Mouse (Mus musculus): Measurements from ENCODE around the gene Abca8b. TPM values are rescaled to one million over a fixed set of nuclear protein-coding genes. Genes with fewer than 3 reads are reported as not detected.

Abca8b gene
- total and polyA plus RNA-seq, 3 experiments: 0.05 TPM; not detected in 2

DNA sequence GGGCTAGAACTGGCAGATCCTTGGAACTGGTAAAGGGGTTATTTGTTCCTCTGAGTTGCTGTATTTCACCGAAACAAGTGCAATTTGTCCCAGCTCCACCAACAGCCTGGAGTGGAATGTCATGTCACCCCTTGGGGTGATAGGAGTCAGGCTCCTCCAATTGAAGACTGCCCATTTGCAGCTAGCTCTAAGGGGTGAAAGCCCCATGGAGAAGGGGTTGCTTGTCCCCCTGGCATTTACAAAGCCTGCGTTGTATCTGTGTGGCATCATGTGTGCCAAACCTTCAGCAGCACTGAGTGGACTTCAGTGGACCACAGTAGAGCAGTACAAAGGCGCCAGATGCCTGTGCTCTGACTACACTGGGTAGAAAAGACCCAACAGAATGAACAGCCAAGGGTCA, 110.1 kb downstream of the Abca8b start:
- Histone ChIP-seq H3K9me3 (replicated peaks) (peaks cover 44% of the 10 kb centered on the region), H3K4me3 (ENCODE audit: low read depth, low read length) (no peak overlapping the region), H3K27me3 (ENCODE audit: insufficient read depth, low read length) (no peaks in the 10 kb centered on the region), H3K4me1 (ENCODE audit: insufficient read depth, low read depth, low read length) (no peaks in the 10 kb centered on the region), H3K36me3 (replicated peaks) (no peaks in the 10 kb centered on the region)
- no peak for ATAC-seq (ENCODE audit: extremely low read depth, insufficient number of reproducible peaks, low FRiP score, poor library complexity, severe bottlenecking)
- DNase-seq (ENCODE audit: low spot score): no peak
- TF ChIP-seq GATA2 (IDR thresholded peaks at IDR 0.05; ENCODE audit: borderline replicate concordance, low read depth, low read length) (no peak), CTCF (IDR thresholded peaks at IDR 0.05; ENCODE audit: low read depth, low read length) (no peak), GATA1 (IDR thresholded peaks at IDR 0.05; ENCODE audit: borderline replicate concordance, low read length) (no peak), POLR2AphosphoS5 (IDR thresholded peaks at IDR 0.05; ENCODE audit: insufficient replicate concordance, low read depth, low read length) (no peak), TAL1 (conservative IDR thresholded peaks at IDR 0.05; ENCODE audit: low read depth, low read length) (no peak)

DNA sequence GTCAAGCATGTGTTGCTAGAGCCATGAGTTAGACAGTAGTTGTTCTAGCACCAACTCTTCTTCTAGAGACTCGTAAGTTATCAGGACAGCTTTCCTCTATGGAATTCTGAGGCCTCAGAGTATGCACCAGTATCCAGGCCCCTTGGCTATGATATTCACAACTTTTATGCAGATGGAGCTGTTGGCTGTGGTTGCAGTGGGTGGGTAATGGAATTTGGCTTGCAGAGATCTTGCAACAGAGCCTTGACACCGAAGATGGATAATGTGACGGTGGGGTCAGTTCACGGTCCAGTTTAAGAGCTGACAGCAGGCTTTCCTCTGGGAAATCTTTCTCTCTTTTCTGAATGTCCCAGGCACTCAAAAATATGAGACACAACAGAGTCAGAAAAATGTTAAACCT, 110.8 kb downstream of the Abca8b start:
- no peak overlapping the region for H3K4me3 ChIP-seq (ENCODE audit: low read depth, low read length)
- no peak for ATAC-seq (ENCODE audit: extremely low read depth, insufficient number of reproducible peaks, low FRiP score, poor library complexity, severe bottlenecking)
- H3K4me1 ChIP-seq (ENCODE audit: insufficient read depth, low read depth, low read length): no peaks in the 10 kb centered on the region
- H3K36me3 ChIP-seq (replicated peaks): no peaks in the 10 kb centered on the region
- no peak for DNase-seq (ENCODE audit: low spot score)
- H3K27me3 ChIP-seq (ENCODE audit: insufficient read depth, low read length): no peaks in the 10 kb centered on the region
- TF ChIP-seq CTCF (IDR thresholded peaks at IDR 0.05; ENCODE audit: low read depth, low read length): no peak
- no peak for TF ChIP-seq GATA1 (IDR thresholded peaks at IDR 0.05; ENCODE audit: borderline replicate concordance, low read length)
- no peak for TF ChIP-seq GATA2 (IDR thresholded peaks at IDR 0.05; ENCODE audit: borderline replicate concordance, low read depth, low read length)
- no peak for TF ChIP-seq POLR2AphosphoS5 (IDR thresholded peaks at IDR 0.05; ENCODE audit: insufficient replicate concordance, low read depth, low read length)
- TF ChIP-seq TAL1 (conservative IDR thresholded peaks at IDR 0.05; ENCODE audit: low read depth, low read length): no peak
- H3K9me3 ChIP-seq (replicated peaks): peaks cover 46% of the 10 kb centered on the region

DNA sequence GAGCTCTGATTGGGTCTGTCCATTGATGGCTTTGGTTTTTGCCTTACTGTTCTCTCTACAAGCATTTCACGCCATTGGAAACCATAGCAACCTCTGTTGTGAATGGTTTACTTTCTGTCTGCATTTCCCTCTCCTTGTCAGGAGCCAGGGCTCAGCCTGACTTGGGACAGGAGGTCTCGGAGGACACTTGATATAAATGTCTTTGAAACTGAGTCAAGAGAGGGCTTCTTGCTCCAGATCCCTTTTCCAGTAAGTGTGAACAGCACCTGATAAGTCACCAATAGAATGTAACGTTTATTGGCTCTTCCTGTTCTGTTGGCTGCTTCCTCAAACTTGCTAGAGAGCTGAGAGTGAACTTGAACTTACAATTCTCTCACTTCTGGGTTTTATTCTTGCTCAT, 111.5 kb downstream of the Abca8b start:
- H3K4me3 ChIP-seq (ENCODE audit: low read depth, low read length): no peak overlapping the region
- no peaks in the 10 kb centered on the region for H3K27me3 ChIP-seq (ENCODE audit: insufficient read depth, low read length)
- DNase-seq (ENCODE audit: low spot score) (no peak), ATAC-seq (ENCODE audit: extremely low read depth, insufficient number of reproducible peaks, low FRiP score, poor library complexity, severe bottlenecking) (no peak)
- no peaks in the 10 kb centered on the region for H3K4me1 ChIP-seq (ENCODE audit: insufficient read depth, low read depth, low read length)
- H3K36me3 ChIP-seq (replicated peaks): no peaks in the 10 kb centered on the region
- H3K9me3 ChIP-seq (replicated peaks): peaks cover 50% of the 10 kb centered on the region
- TF ChIP-seq POLR2AphosphoS5 (IDR thresholded peaks at IDR 0.05; ENCODE audit: insufficient replicate concordance, low read depth, low read length): no peak
- TF ChIP-seq GATA2 (IDR thresholded peaks at IDR 0.05; ENCODE audit: borderline replicate concordance, low read depth, low read length): no peak
- TF ChIP-seq GATA1 (IDR thresholded peaks at IDR 0.05; ENCODE audit: borderline replicate concordance, low read length): no peak
- TF ChIP-seq CTCF (IDR thresholded peaks at IDR 0.05; ENCODE audit: low read depth, low read length): no peak
- TF ChIP-seq TAL1 (conservative IDR thresholded peaks at IDR 0.05; ENCODE audit: low read depth, low read length): no peak

Other genes with a start within 250 kb of the Abca8b start
- not detected in 2 replicates for gene 1700012B07Rik, start 167.8 kb downstream of the Abca8b start, total RNA-seq (2014; fragmentation: Nextera tagmentation)
- 0.11 TPM in 1 of 2 replicates, not detected in the other for gene 1700012B07Rik, start 167.8 kb downstream of the Abca8b start, total RNA-seq (2017)
- not detected in 2 replicates for gene 1700012B07Rik, start 167.8 kb downstream of the Abca8b start, polyA plus RNA-seq (2012)
- not detected in 2 replicates for gene Abca8a, start 100.1 kb upstream of the Abca8b start, total RNA-seq (2014; fragmentation: Nextera tagmentation)
- gene Abca8a, start 100.1 kb upstream of the Abca8b start, total RNA-seq (2017): under 0.01 and 0.33 TPM in 2 replicates
- gene Abca8a, start 100.1 kb upstream of the Abca8b start, polyA plus RNA-seq (2012): not detected in 2 replicates
- not detected in 2 replicates for gene Abca9, start 172.4 kb upstream of the Abca8b start, total RNA-seq (2014; fragmentation: Nextera tagmentation)
- 0.11 and 0.29 TPM in 2 replicates for gene Abca9, start 172.4 kb upstream of the Abca8b start, total RNA-seq (2017)
- not detected in 2 replicates for gene Abca9, start 172.4 kb upstream of the Abca8b start, polyA plus RNA-seq (2012)

Measured in G1E (cell line).